Mouse (Mus musculus) ovary, adult 2 months (tissue): ENCODE results near the gene Spin4. TPM values are rescaled to one million over a fixed set of nuclear protein-coding genes. Genes with fewer than 3 reads are reported as not detected.

Experiments
- polyA plus RNA-seq: library from polyadenylated mRNA; depleted of rRNA; stranded (reverse); fragments of >200 nt; gene quantifications from 2 replicates; pipeline ENCODE4 v1.2.3, GENCODE M21; 2012; rRNA removed

Gene Spin4
- 1.4 and 2.2 TPM in 2 replicates for polyA plus RNA-seq

DNA sequence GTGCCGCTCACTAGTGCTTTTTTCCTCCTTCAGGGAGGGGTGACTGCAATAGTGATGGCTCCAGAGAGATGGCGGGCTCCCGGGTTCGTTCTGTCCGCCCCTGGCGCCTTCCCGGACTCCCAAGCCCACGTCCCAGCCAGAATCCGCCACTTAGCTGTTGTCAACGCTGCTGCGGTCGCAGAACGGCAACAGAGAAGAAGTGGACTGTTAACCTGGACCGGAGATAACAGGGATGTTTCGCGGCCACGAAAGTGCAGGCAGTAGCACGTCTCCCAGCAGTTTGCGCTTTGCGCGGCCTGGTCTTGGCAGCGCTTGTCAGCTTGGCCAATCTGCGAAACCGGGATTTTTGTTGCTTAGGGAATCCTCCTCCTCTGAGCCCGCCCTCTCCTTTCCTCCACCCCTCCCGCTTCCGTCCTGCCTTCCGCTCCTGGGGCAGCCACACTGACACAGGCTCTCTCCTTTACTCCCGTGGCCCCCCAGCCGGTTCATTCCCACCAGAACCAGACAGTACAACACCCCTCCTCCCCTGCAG is at the start of gene Spin4:
Spin4 (minus strand) TSS at position 322 of the 532 bp plus-strand sequence.

Other genes starting within 250 kb of the Spin4 start
- gene Arhgef9, start 170.2 kb upstream of the Spin4 start, polyA plus RNA-seq: 2.7 and 2.9 TPM in 2 replicates